Mouse (Mus musculus) left cerebral cortex, adult 18-20 months (tissue): ENCODE measurements around the gene Nhlrc3. TPM values are rescaled to one million over a fixed set of nuclear protein-coding genes. Genes with fewer than 3 reads are reported as not detected.
A peak's percentile ranks its signal among the peaks of the same experiment; 100 is the strongest.

Experiments used
- DNase-seq, 2 experiments: peaks; one replicate each; pipeline ENCODE4 v3.0.0; 2021 to 2022; ENCODE audit warnings: low spot score in 2 of 2, mixed read lengths in 1 of 2
- long read RNA-seq, 2 experiments: library from polyadenylated mRNA; stranded (forward); transcript quantifications; one replicate each; pipeline ENCODE4 v2.0.0; 2021
- total RNA-seq, 2 experiments: library from RNA; stranded (reverse); gene quantifications; 2 replicates each; pipeline ENCODE4 v1.2.3; 2021

Nhlrc3 gene
- 1 to 10 TPM; 8.8 to 9.9 TPM for total RNA-seq
- long read RNA-seq, experiment 1, full-length matches to known transcripts = 7 of 8 reads
- long read RNA-seq, experiment 1, partial matches to known transcripts = 0 of 8 reads
- long read RNA-seq, experiment 1, other reads (novel, unspliced or antisense) = 1 of 8 reads
- long read RNA-seq, experiment 2, full-length matches to known transcripts = 5 of 6 reads
- long read RNA-seq, experiment 2, partial matches to known transcripts = 1 of 6 reads
- long read RNA-seq, experiment 2, other reads (novel, unspliced or antisense) = 0 of 6 reads

GRCm38 (mm10) chr3:53463046-53463764 lies at the start of gene Nhlrc3, which contains the start of gene Proser1:
Gene Nhlrc3, minus strand, starts transcription at chr3:53463332.
Gene Proser1, plus strand, starts transcription at chr3:53463666.
- DNase-seq = peak; percentile 95 to 97

GRCm38 (mm10) chr3:53502428-53502827 lies 39.3 kb upstream of the Nhlrc3 start:
- DNase-seq = no peak

GRCm38 (mm10) chr3:53498351-53498905 lies 35.3 kb upstream of the Nhlrc3 start:
- DNase-seq = no peak

- no peak for DNase-seq
These were observed 25.2 kb upstream of the Nhlrc3 start, which contains the start of gene Stoml3 for GRCm38 (mm10) chr3:53488353-53488752. Gene Stoml3, plus strand, starts transcription at chr3:53488653.

- DNase-seq = no peak
These were observed 24.0 kb upstream of the Nhlrc3 start for GRCm38 (mm10) chr3:53486996-53487576.

GRCm38 (mm10) chr3:53486561-53486960 lies 23.4 kb upstream of the Nhlrc3 start:
- DNase-seq = no peak

GRCm38 (mm10) chr3:53483414-53484059 lies 20.4 kb upstream of the Nhlrc3 start:
- no peak for DNase-seq

GRCm38 (mm10) chr3:53478419-53479046 lies 15.4 kb upstream of the Nhlrc3 start:
- no peak for DNase-seq

- DNase-seq = no peak
These were observed 14.3 kb upstream of the Nhlrc3 start for GRCm38 (mm10) chr3:53477468-53477867.

- DNase-seq = peak; percentile 23 to 33
These were observed 12.8 kb upstream of the Nhlrc3 start for GRCm38 (mm10) chr3:53475889-53476288.

GRCm38 (mm10) chr3:53474179-53474578 lies 11.0 kb upstream of the Nhlrc3 start:
- no peak for DNase-seq

GRCm38 (mm10) chr3:53472061-53472460 lies 8.9 kb upstream of the Nhlrc3 start:
- no peak for DNase-seq

- DNase-seq = no peak
These were observed 6.5 kb upstream of the Nhlrc3 start for GRCm38 (mm10) chr3:53469650-53470049.

- DNase-seq = no peak
These were observed 4.2 kb upstream of the Nhlrc3 start for GRCm38 (mm10) chr3:53467356-53467755.

GRCm38 (mm10) chr3:53466481-53466880 lies 3.3 kb upstream of the Nhlrc3 start:
- DNase-seq = no peak

GRCm38 (mm10) chr3:53465330-53465729 lies 2.2 kb upstream of the Nhlrc3 start:
- DNase-seq = no peak

GRCm38 (mm10) chr3:53464146-53464698 lies 1.1 kb upstream of the Nhlrc3 start:
- DNase-seq = no peak

- no peak for DNase-seq
These were observed 608 bp upstream of the Nhlrc3 start for GRCm38 (mm10) chr3:53463765-53464114.

- no peak for DNase-seq
These were observed 459 bp downstream of the Nhlrc3 start for GRCm38 (mm10) chr3:53462701-53463045.

- DNase-seq = no peak
These were observed 3.0 kb downstream of the Nhlrc3 start for GRCm38 (mm10) chr3:53460106-53460505.

GRCm38 (mm10) chr3:53457750-53458149 lies 5.4 kb downstream of the Nhlrc3 start:
- DNase-seq = no peak
